Mouse (Mus musculus) neural tube, embryonic 12.5 days (tissue): Measurements from ENCODE around the gene Atp2b1. TPM values are rescaled to one million over a fixed set of nuclear protein-coding genes. Genes with fewer than 3 reads are reported as not detected.
A peak's percentile ranks its signal among the peaks of the same experiment; 100 is the strongest.

Experiments
- ATAC-seq: fragments of 200-750 bp; cut with Nextera tagmentation; 2 replicates; pipeline ENCODE4 v1.8.0; 2017; ENCODE audit warnings: low read depth, mild to moderate bottlenecking, moderate TSS enrichment, moderate library complexity; ENCODE audit not compliant: low FRiP score
- H3K27ac ChIP-seq: fragments of 300-500 bp; sonication (generic); 2 replicates; pipeline ENCODE4 v1.5.1; 2016
- H3K27me3 ChIP-seq: fragments of 300-500 bp; sonication (generic); replicated peaks from 2 replicates; pipeline ENCODE4 v1.6.1; 2016; ENCODE audit warnings: mild to moderate bottlenecking
- H3K36me3 ChIP-seq: fragments of 300-500 bp; sonication (generic); 2 replicates; pipeline ENCODE4 v1.6.1; 2016; ENCODE audit warnings: mild to moderate bottlenecking
- H3K4me1 ChIP-seq: fragments of 300-500 bp; sonication (generic); 2 replicates; pipeline ENCODE4 v1.6.1; 2016
- H3K4me2 ChIP-seq: fragments of 300-500 bp; sonication (generic); replicated peaks from 2 replicates; pipeline ENCODE4 v1.6.1; 2016; ENCODE audit warnings: mild to moderate bottlenecking
- H3K4me3 ChIP-seq: fragments of 300-500 bp; sonication (generic); 2 replicates; pipeline ENCODE4 v1.5.1; 2016
- H3K9ac ChIP-seq: fragments of 300-500 bp; sonication (generic); 2 replicates; pipeline ENCODE4 v1.6.1; 2016; ENCODE audit warnings: mild to moderate bottlenecking
- H3K9me3 ChIP-seq: fragments of 300-500 bp; sonication (generic); 2 replicates; pipeline ENCODE4 v1.6.1; 2016; ENCODE audit warnings: mild to moderate bottlenecking
- WGBS: fragments of 180-500 bp; shearing (Covaris S2); methylation state at CpG from one replicate; pipeline ENCODE4 v1.1.7; 2016; 5-methylcytosine and 5-hydroxymethylcytosine counted together
- polyA plus RNA-seq: library from polyadenylated mRNA; unstranded; fragments of >200 nt; fragmentation: Nextera tagmentation; extraction: Ambion mirVana; gene quantifications from 2 replicates; pipeline ENCODE4 v1.2.1, GENCODE M21; 2016

Gene Atp2b1
- polyA plus RNA-seq, 1 experiment from 2014 or later, result 194 TPM

- WGBS, result 83% methylated on average over 4 of the region's 4 CpGs
- H3K9ac ChIP-seq, result no peak overlapping the region
- peaks cover 8% of the 10 kb centered on the region for H3K4me1 ChIP-seq
- H3K9me3 ChIP-seq, result no peaks in the 10 kb centered on the region
- no peaks in the 10 kb centered on the region for H3K36me3 ChIP-seq
- H3K4me2 ChIP-seq, result no peak overlapping the region
- no peaks in the 10 kb centered on the region for H3K27me3 ChIP-seq
- no peak for ATAC-seq
- H3K27ac ChIP-seq, result no peak overlapping the region
- H3K4me3 ChIP-seq, result no peak overlapping the region
Observed at GRCm38 (mm10) chr10:98925081-98925480, 10.9 kb downstream of the Atp2b1 start.

GRCm38 (mm10) chr10:98926991-98927390 is 12.8 kb downstream of the Atp2b1 start:
- no peak for ATAC-seq
- H3K27me3 ChIP-seq, result no peaks in the 10 kb centered on the region
- no peak overlapping the region for H3K27ac ChIP-seq
- no peaks in the 10 kb centered on the region for H3K36me3 ChIP-seq
- no peaks in the 10 kb centered on the region for H3K9me3 ChIP-seq
- H3K4me3 ChIP-seq, result no peak overlapping the region
- no peak overlapping the region for H3K4me2 ChIP-seq
- H3K4me1 ChIP-seq, result peaks cover 13% of the 10 kb centered on the region
- H3K9ac ChIP-seq, result no peak overlapping the region

GRCm38 (mm10) chr10:98929444-98929843 is 15.2 kb downstream of the Atp2b1 start:
- H3K9ac ChIP-seq, result no peak overlapping the region
- peaks cover 13% of the 10 kb centered on the region for H3K4me1 ChIP-seq
- no peak overlapping the region for H3K4me3 ChIP-seq
- H3K4me2 ChIP-seq, result no peak overlapping the region
- no peaks in the 10 kb centered on the region for H3K36me3 ChIP-seq
- no peak for ATAC-seq
- no peaks in the 10 kb centered on the region for H3K9me3 ChIP-seq
- no peak overlapping the region for H3K27ac ChIP-seq
- 52% methylated on average over 7 of the region's 7 CpGs for WGBS
- no peaks in the 10 kb centered on the region for H3K27me3 ChIP-seq

- Histone ChIP-seq H3K36me3 (no peaks in the 10 kb centered on the region), H3K9me3 (no peaks in the 10 kb centered on the region), H3K27me3 (no peaks in the 10 kb centered on the region), H3K4me3 (no peak overlapping the region), H3K9ac (no peak overlapping the region), H3K4me1 (peaks cover 13% of the 10 kb centered on the region), H3K4me2 (peak overlapping the region; percentile 24; the same call in 1 of the 2 replicates), H3K27ac (no peak overlapping the region)
- 51% methylated on average over 11 of the region's 11 CpGs for WGBS
- peak; percentile 44; the same call in 1 of the 2 replicates for ATAC-seq
Observed at GRCm38 (mm10) chr10:98930143-98930542, 15.9 kb downstream of the Atp2b1 start.

GRCm38 (mm10) chr10:98940137-98940536 is 25.9 kb downstream of the Atp2b1 start:
- no peak for ATAC-seq
- Histone ChIP-seq H3K4me2 (no peak overlapping the region), H3K36me3 (no peaks in the 10 kb centered on the region), H3K4me3 (no peak overlapping the region), H3K9ac (no peak overlapping the region), H3K27me3 (no peaks in the 10 kb centered on the region), H3K4me1 (no peaks in the 10 kb centered on the region), H3K27ac (no peak overlapping the region), H3K9me3 (no peaks in the 10 kb centered on the region)
- WGBS, result 92% methylated on average over 4 of the region's 4 CpGs

- Histone ChIP-seq H3K27me3 (no peaks in the 10 kb centered on the region), H3K9me3 (no peaks in the 10 kb centered on the region), H3K4me2 (no peak overlapping the region), H3K27ac (no peak overlapping the region), H3K9ac (no peak overlapping the region), H3K4me1 (no peaks in the 10 kb centered on the region), H3K4me3 (no peak overlapping the region), H3K36me3 (no peaks in the 10 kb centered on the region)
- no peak for ATAC-seq
- WGBS, result 97% methylated on average over 2 of the region's 2 CpGs
Observed at GRCm38 (mm10) chr10:98940799-98941198, 26.6 kb downstream of the Atp2b1 start.

- Histone ChIP-seq H3K36me3 (no peaks in the 10 kb centered on the region), H3K27me3 (no peaks in the 10 kb centered on the region), H3K4me3 (no peak overlapping the region), H3K4me2 (no peak overlapping the region), H3K9me3 (no peaks in the 10 kb centered on the region), H3K4me1 (no peaks in the 10 kb centered on the region; the same call in 1 of the 2 replicates), H3K9ac (no peak overlapping the region), H3K27ac (no peak overlapping the region)
- ATAC-seq, result no peak
- WGBS, result 60% methylated on average over 6 of the region's 6 CpGs
Observed at GRCm38 (mm10) chr10:98941991-98942390, 27.8 kb downstream of the Atp2b1 start.

- Histone ChIP-seq H3K36me3 (no peaks in the 10 kb centered on the region), H3K27me3 (no peaks in the 10 kb centered on the region), H3K4me2 (no peak overlapping the region), H3K27ac (no peak overlapping the region), H3K4me3 (no peak overlapping the region), H3K9me3 (no peaks in the 10 kb centered on the region), H3K9ac (no peak overlapping the region), H3K4me1 (peaks cover 3% of the 10 kb centered on the region)
- 90% methylated on average over 8 of the region's 8 CpGs for WGBS
- no peak for ATAC-seq
Observed at GRCm38 (mm10) chr10:98942999-98943398, 28.8 kb downstream of the Atp2b1 start.

GRCm38 (mm10) chr10:98943894-98944293 is 29.7 kb downstream of the Atp2b1 start:
- Histone ChIP-seq H3K4me2 (no peak overlapping the region), H3K27me3 (no peaks in the 10 kb centered on the region), H3K36me3 (no peaks in the 10 kb centered on the region), H3K9ac (no peak overlapping the region), H3K4me1 (peaks cover 6% of the 10 kb centered on the region), H3K27ac (no peak overlapping the region), H3K4me3 (no peak overlapping the region), H3K9me3 (no peaks in the 10 kb centered on the region)
- ATAC-seq, result no peak
- 87% methylated on average over 8 of the region's 8 CpGs for WGBS

GRCm38 (mm10) chr10:98946031-98946791 is 32.0 kb downstream of the Atp2b1 start:
- ATAC-seq, result no peak
- H3K4me2 ChIP-seq, result no peak overlapping the region
- no peak overlapping the region for H3K27ac ChIP-seq
- no peaks in the 10 kb centered on the region for H3K9me3 ChIP-seq
- H3K27me3 ChIP-seq, result no peaks in the 10 kb centered on the region
- no peak overlapping the region for H3K4me3 ChIP-seq
- peaks cover 6% of the 10 kb centered on the region for H3K4me1 ChIP-seq
- H3K9ac ChIP-seq, result no peak overlapping the region
- WGBS, result 73% methylated on average over 9 of the region's 9 CpGs
- H3K36me3 ChIP-seq, result no peaks in the 10 kb centered on the region

- no peaks in the 10 kb centered on the region for H3K36me3 ChIP-seq
- H3K4me1 ChIP-seq, result peaks cover 6% of the 10 kb centered on the region
- H3K27ac ChIP-seq, result no peak overlapping the region
- ATAC-seq, result no peak
- no peak overlapping the region for H3K4me2 ChIP-seq
- no peak overlapping the region for H3K4me3 ChIP-seq
- no peak overlapping the region for H3K9ac ChIP-seq
- no peaks in the 10 kb centered on the region for H3K9me3 ChIP-seq
- H3K27me3 ChIP-seq, result no peaks in the 10 kb centered on the region
- 50% methylated on average over 2 of the region's 2 CpGs for WGBS
Observed at GRCm38 (mm10) chr10:98947206-98947605, 33.0 kb downstream of the Atp2b1 start.

- H3K27me3 ChIP-seq, result no peaks in the 10 kb centered on the region
- peaks cover 6% of the 10 kb centered on the region for H3K4me1 ChIP-seq
- H3K4me2 ChIP-seq, result no peak overlapping the region
- no peak overlapping the region for H3K9ac ChIP-seq
- H3K36me3 ChIP-seq, result no peaks in the 10 kb centered on the region
- no peak for ATAC-seq
- no peak overlapping the region for H3K4me3 ChIP-seq
- WGBS, result 70% methylated on average over 5 of the region's 5 CpGs
- no peak overlapping the region for H3K27ac ChIP-seq
- H3K9me3 ChIP-seq, result no peaks in the 10 kb centered on the region
Observed at GRCm38 (mm10) chr10:98948096-98948495, 33.9 kb downstream of the Atp2b1 start.

GRCm38 (mm10) chr10:98949750-98950149 is 35.5 kb downstream of the Atp2b1 start:
- Histone ChIP-seq H3K36me3 (no peaks in the 10 kb centered on the region), H3K9me3 (no peaks in the 10 kb centered on the region), H3K4me2 (no peak overlapping the region), H3K4me1 (peaks cover 6% of the 10 kb centered on the region), H3K4me3 (no peak overlapping the region), H3K27ac (no peak overlapping the region), H3K27me3 (no peaks in the 10 kb centered on the region), H3K9ac (no peak overlapping the region)
- 80% methylated on average over 1 of the region's 1 CpGs for WGBS
- no peak for ATAC-seq
